19 mouse cellular contexts compared by ENCODE assay signal in genomic region chr7:48891029-48891428, GRCm38 (mm10). TPM values are rescaled to one million over a fixed set of nuclear protein-coding genes. Genes with fewer than 3 reads are reported as not detected.
DNase-seq lines count a peak whose midpoint lies in the region; ATAC-seq and TF ChIP-seq lines count a peak whose summit lies in the region.
"Had no signal": no experiment of that assay in that cellular context is flagged by ENCODE, and none has a peak within 500 bp of the region (broad histone marks: within the 10 kb centered on the region; RNA-seq: fewer than 3 reads in every experiment).

No protein-coding gene starts in this region.

- no peak overlapping the region for H3K4me2 ChIP-seq in forebrain, embryonic 16.5 days (ENCODE audit: low read length)
- no peak overlapping the region for H3K4me2 ChIP-seq in forebrain, embryonic 15.5 days (replicated peaks)
- no peak overlapping the region for H3K4me2 ChIP-seq in midbrain, embryonic 13.5 days (replicated peaks)
- H3K4me2 ChIP-seq in stomach, postnatal 0 days (replicated peaks; ENCODE audit: low read depth) = no peak overlapping the region
- H3K4me2 ChIP-seq: embryonic facial prominence, embryonic 12.5 days; hindbrain, embryonic 15.5 days; limb, embryonic 12.5 days; liver, embryonic 12.5 days had no signal

- no peak overlapping the region for H3K9ac ChIP-seq in forebrain, embryonic 16.5 days (replicated peaks; ENCODE audit: low read depth, low read length)
- no peak overlapping the region for H3K9ac ChIP-seq in forebrain, embryonic 15.5 days (replicated peaks)
- no peak overlapping the region for H3K9ac ChIP-seq in midbrain, embryonic 13.5 days (replicated peaks)
- no peak overlapping the region for H3K9ac ChIP-seq in stomach, postnatal 0 days (ENCODE audit: low read length)
- H3K9ac ChIP-seq: embryonic facial prominence, embryonic 12.5 days; hindbrain, embryonic 15.5 days; limb, embryonic 12.5 days; liver, embryonic 12.5 days had no signal

- TF ChIP-seq EP300 in stomach, postnatal 0 days (optimal IDR thresholded peaks at IDR 0.05) = no peak

- peaks cover 7% of the 10 kb centered on the region; the same call in 1 of the 2 replicates for H3K4me1 ChIP-seq in forebrain, embryonic 16.5 days (replicated peaks; ENCODE audit: control insufficient read depth, insufficient read depth, low read length)
- peaks cover 21% of the 10 kb centered on the region for H3K4me1 ChIP-seq in forebrain, embryonic 15.5 days
- H3K4me1 ChIP-seq in midbrain, embryonic 13.5 days (replicated peaks) = peaks cover 15% of the 10 kb centered on the region
- H3K4me1 ChIP-seq in stomach, postnatal 0 days (replicated peaks; ENCODE audit: control insufficient read depth, insufficient read depth) = no peaks in the 10 kb centered on the region

- H3K27me3 ChIP-seq in forebrain, embryonic 16.5 days (replicated peaks; ENCODE audit: control insufficient read depth, insufficient read depth, low read length) = no peaks in the 10 kb centered on the region; the same call in 1 of the 2 replicates
- 0 out of 2 replicates have a peak, but pooled peaks cover 10% of the 10 kb centered on the region for H3K27me3 ChIP-seq in forebrain, embryonic 15.5 days
- peaks cover 38% of the 10 kb centered on the region for H3K27me3 ChIP-seq in midbrain, embryonic 13.5 days
- H3K27me3 ChIP-seq in stomach, postnatal 0 days (ENCODE audit: control insufficient read depth, insufficient read depth, low read length) = no peaks in the 10 kb centered on the region
- H3K27me3 ChIP-seq: hindbrain, embryonic 15.5 days had no signal

- no peaks in the 10 kb centered on the region for H3K9me3 ChIP-seq in forebrain, embryonic 16.5 days (ENCODE audit: control insufficient read depth, low read length)
- H3K9me3 ChIP-seq in forebrain, embryonic 15.5 days = no peaks in the 10 kb centered on the region
- no peaks in the 10 kb centered on the region for H3K9me3 ChIP-seq in midbrain, embryonic 13.5 days
- H3K9me3 ChIP-seq in stomach, postnatal 0 days (ENCODE audit: control insufficient read depth, low read length) = no peaks in the 10 kb centered on the region
- H3K9me3 ChIP-seq: embryonic facial prominence, embryonic 12.5 days; hindbrain, embryonic 15.5 days; limb, embryonic 12.5 days; liver, embryonic 12.5 days; megakaryocyte, embryonic 14.5 days had no signal

- 23% methylated on average over 5 of the region's 5 CpGs for WGBS in forebrain, embryonic 16.5 days
- WGBS in forebrain, embryonic 15.5 days = 22% methylated on average over 5 of the region's 5 CpGs
- 25% methylated on average over 5 of the region's 5 CpGs for WGBS in midbrain, embryonic 13.5 days
- 85% methylated on average over 5 of the region's 5 CpGs for WGBS in stomach, postnatal 0 days

- no peak overlapping the region for H3K4me3 ChIP-seq in forebrain, embryonic 16.5 days (replicated peaks; ENCODE audit: low read length)
- no peak overlapping the region for H3K4me3 ChIP-seq in forebrain, embryonic 15.5 days
- H3K4me3 ChIP-seq in midbrain, embryonic 13.5 days (replicated peaks) = no peak overlapping the region
- no peak overlapping the region for H3K4me3 ChIP-seq in stomach, postnatal 0 days (ENCODE audit: low read depth, low read length)
- H3K4me3 ChIP-seq: embryonic facial prominence, embryonic 12.5 days; hindbrain, embryonic 15.5 days; limb, embryonic 12.5 days; liver, embryonic 12.5 days; megakaryocyte, embryonic 14.5 days; myocyte had no signal

- no peak overlapping the region for H3K27ac ChIP-seq in forebrain, embryonic 16.5 days (ENCODE audit: low read length)
- H3K27ac ChIP-seq in forebrain, embryonic 15.5 days (replicated peaks) = no peak overlapping the region
- H3K27ac ChIP-seq in midbrain, embryonic 13.5 days = 0 out of 2 replicates have a peak overlapping the region, but pooled peaks have one; percentile 22
- no peak overlapping the region for H3K27ac ChIP-seq in stomach, postnatal 0 days (replicated peaks)
- H3K27ac ChIP-seq: embryonic facial prominence, embryonic 12.5 days; hindbrain, embryonic 15.5 days; kidney, postnatal 0 days; limb, embryonic 12.5 days; liver, embryonic 12.5 days had no signal

- ATAC-seq in forebrain, embryonic 16.5 days = 0 out of 2 replicates have a peak, but pooled peaks have one; percentile 29
- no peak; the same call in 1 of the 2 replicates for ATAC-seq in forebrain, embryonic 15.5 days (replicated peaks)
- peak; percentile 53 for ATAC-seq in midbrain, embryonic 13.5 days
- no peak for ATAC-seq in stomach, postnatal 0 days (ENCODE audit: low FRiP score, low TSS enrichment)
- ATAC-seq: liver, embryonic 12.5 days had no signal

- no peak for TF ChIP-seq CTCF in stomach, postnatal 0 days (IDR thresholded peaks at IDR 0.05; ENCODE audit: low read depth)

- peak; percentile 61 for DNase-seq in retina, postnatal 1 day
- no peak for DNase-seq in retina, embryonic 14.5 days (ENCODE audit: low spot score)
- no peak for DNase-seq in stomach, postnatal 0 days (ENCODE audit: low spot score)
- DNase-seq in testis, postnatal 10 days (ENCODE audit: low spot score) = no peak
- DNase-seq: cerebellum, adult 2 months; cerebellum, postnatal 36 days; gastrocnemius, postnatal 14 days; kidney, adult 18-20 months; lung, adult 2 months had no signal

- H3K36me3 ChIP-seq in forebrain, embryonic 16.5 days (ENCODE audit: control insufficient read depth, insufficient read depth) = no peaks in the 10 kb centered on the region
- H3K36me3 ChIP-seq in forebrain, embryonic 15.5 days = no peaks in the 10 kb centered on the region
- no peaks in the 10 kb centered on the region for H3K36me3 ChIP-seq in midbrain, embryonic 13.5 days
- no peaks in the 10 kb centered on the region for H3K36me3 ChIP-seq in stomach, postnatal 0 days (ENCODE audit: control insufficient read depth, insufficient read depth, low read length)
- H3K36me3 ChIP-seq: embryonic facial prominence, embryonic 12.5 days; hindbrain, embryonic 15.5 days; limb, embryonic 12.5 days; liver, embryonic 12.5 days had no signal

RNA-seq across cellular contexts. Expression of gene E2f8, which starts 9.6 kb away (rescaled TPM):
- polyA plus RNA-seq in forebrain, embryonic 16.5 days (2015; fragmentation: Nextera tagmentation; extraction: Ambion mirVana) = 4.8 and 5.7 TPM in 2 replicates
- polyA plus RNA-seq in forebrain, embryonic 15.5 days (2015; fragmentation: Nextera tagmentation; extraction: Ambion mirVana) = 6.3 and 7.0 TPM in 2 replicates
- polyA plus RNA-seq in midbrain, embryonic 13.5 days (2015; fragmentation: Nextera tagmentation; extraction: Ambion mirVana) = 5.0 and 5.9 TPM in 2 replicates
- 4.5 and 5.0 TPM in 2 replicates for polyA plus RNA-seq in stomach, postnatal 0 days (2015; fragmentation: Nextera tagmentation; extraction: Ambion mirVana)

RNA-seq across cellular contexts. Expression of gene Nav2, which starts 17.5 kb away (rescaled TPM):
- polyA plus RNA-seq in forebrain, embryonic 16.5 days (2015; fragmentation: Nextera tagmentation; extraction: Ambion mirVana) = 22.0 and 35.2 TPM in 2 replicates
- 24.6 and 27.3 TPM in 2 replicates for polyA plus RNA-seq in forebrain, embryonic 15.5 days (2015; fragmentation: Nextera tagmentation; extraction: Ambion mirVana)
- 22.2 and 23.2 TPM in 2 replicates for polyA plus RNA-seq in midbrain, embryonic 13.5 days (2015; fragmentation: Nextera tagmentation; extraction: Ambion mirVana)
- polyA plus RNA-seq in stomach, postnatal 0 days (2015; fragmentation: Nextera tagmentation; extraction: Ambion mirVana) = 6.0 TPM in 2 replicates

RNA-seq across cellular contexts. Expression of gene Csrp3, which starts 43.2 kb away (rescaled TPM):
- not detected in 2 replicates for polyA plus RNA-seq in forebrain, embryonic 16.5 days (2015; fragmentation: Nextera tagmentation; extraction: Ambion mirVana)
- polyA plus RNA-seq in forebrain, embryonic 15.5 days (2015; fragmentation: Nextera tagmentation; extraction: Ambion mirVana) = 0.20 and 0.29 TPM in 2 replicates
- polyA plus RNA-seq in midbrain, embryonic 13.5 days (2015; fragmentation: Nextera tagmentation; extraction: Ambion mirVana) = 0.19 TPM in 1 of 2 replicates, not detected in the other
- polyA plus RNA-seq in stomach, postnatal 0 days (2015; fragmentation: Nextera tagmentation; extraction: Ambion mirVana) = 0.22 and 0.73 TPM in 2 replicates
- polyA plus RNA-seq: cerebellum, adult 2 months; kidney, postnatal 0 days had no signal

Comparison
In these comparisons a context has a peak if more than half of its experiments do, and no peak if none do; other contexts are left out.
1. ATAC-seq: peak in forebrain, embryonic 16.5 days (single experiment) and midbrain, embryonic 13.5 days (single experiment); none in forebrain, embryonic 15.5 days (single experiment) and stomach, postnatal 0 days (single experiment).